8 mouse cellular contexts compared by ENCODE assay signal in the genomic region with DNA sequence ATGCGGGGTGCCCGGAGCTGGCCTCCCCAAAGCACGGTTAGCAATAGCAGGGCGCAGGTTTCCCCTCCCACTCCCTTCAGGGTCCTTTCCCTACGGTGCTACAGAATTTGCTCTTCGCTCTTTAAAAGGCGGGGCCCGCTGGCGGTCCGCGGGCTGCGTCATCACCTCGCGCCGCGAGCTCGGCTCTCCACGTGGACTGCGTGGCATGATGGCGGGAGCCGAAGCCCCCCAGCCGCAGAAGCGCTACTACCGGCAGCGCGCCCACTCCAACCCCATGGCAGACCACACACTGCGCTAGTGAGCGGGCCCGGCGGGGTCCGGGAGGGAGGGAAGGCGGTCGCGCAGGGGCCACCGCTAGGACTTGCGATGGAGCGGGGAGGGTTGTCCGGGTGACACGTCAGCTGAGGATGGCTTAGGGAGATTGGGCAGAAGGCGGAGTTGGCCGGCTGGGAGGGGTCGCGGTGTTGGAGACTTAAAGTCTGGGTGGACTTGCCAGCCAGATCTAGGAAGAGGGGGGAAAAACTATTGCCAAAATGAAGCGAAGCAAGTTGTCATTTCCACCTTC. TPM values are rescaled to one million over a fixed set of nuclear protein-coding genes. Genes with fewer than 3 reads are reported as not detected.
DNase-seq lines count a peak whose midpoint lies in the region; ATAC-seq and TF ChIP-seq lines count a peak whose summit lies in the region.

No protein-coding gene starts in this region.

- no peak for TF ChIP-seq CTCF in cortical plate, adult 2 months (IDR thresholded peaks at IDR 0.05; ENCODE audit: extremely low read depth, insufficient read depth, low read length)

- H3K27ac ChIP-seq in cortical plate, adult 2 months (ENCODE audit: insufficient read depth, low read length), result no peak overlapping the region

- DNase-seq in ZHBTc4 (ENCODE audit: low read depth, low spot score), result peak; percentile 96
- peak; percentile 75 to 76 for DNase-seq in gastrocnemius, adult 8-10 months (ENCODE audit: low spot score in 2 of 2)
- peak; percentile 70 for DNase-seq in hindlimb bud, embryonic 11.5 days (ENCODE audit: extremely low spot score, low read depth, low spot score)
- DNase-seq in left cerebral cortex, adult 8-10 months (ENCODE audit: low spot score in 2 of 2), result peak; percentile 82 to 90
- DNase-seq in right cerebral cortex, adult 18-20 months, result peak; percentile 90
- DNase-seq in urinary bladder, postnatal 10 days (ENCODE audit: low spot score), result peak; percentile 65

- ATAC-seq in megakaryocyte, adult 5-6 weeks (ENCODE audit: poor library complexity, severe bottlenecking), result peak; percentile 90

- peaks cover 1% of the 10 kb centered on the region; the same call in 1 of the 2 replicates for H3K4me1 ChIP-seq in cortical plate, adult 2 months (ENCODE audit: control insufficient read depth, insufficient read depth, low read length)

- no peak for TF ChIP-seq POLR2A in cortical plate, adult 2 months (IDR thresholded peaks at IDR 0.05; ENCODE audit: extremely low read depth, insufficient read depth, low read length)

- peak overlapping the region; percentile 62 for H3K4me3 ChIP-seq in cortical plate, adult 2 months (ENCODE audit: insufficient read depth, low read length)

RNA-seq across cellular contexts. Expression of gene Eef1akmt3, which starts 0.5 kb away (rescaled TPM):
- polyA plus RNA-seq in cortical plate, adult 2 months (2012; rRNA removed), result 0.19 and 0.21 TPM in 2 replicates
- total RNA-seq in gastrocnemius, adult 8-10 months (2022), result not detected
- under 1 TPM in 3 of 4 experiments, not detected in 1; 0.11 to 0.30 (median 0.14) TPM for total RNA-seq in left cerebral cortex, adult 8-10 months (2022)
- not detected in 2 replicates for total RNA-seq in megakaryocyte, adult 5-6 weeks (2015)
- 0.08 TPM in 1 of 2 replicates, not detected in the other for total RNA-seq in megakaryocyte, adult 5-6 weeks (2017)

RNA-seq across cellular contexts. Expression of gene Mettl1, which starts 0.6 kb away (rescaled TPM):
- 14.0 and 14.6 TPM in 2 replicates for polyA plus RNA-seq in cortical plate, adult 2 months (2012; rRNA removed)
- total RNA-seq in gastrocnemius, adult 8-10 months (2022), result 10 to 100 TPM in 1 of 4 experiments, 1 to 10 TPM in 3; 8.6 to 12.4 (median 9.6) TPM
- 10 to 100 TPM; 10.4 to 11.8 (median 11.2) TPM for total RNA-seq in left cerebral cortex, adult 8-10 months (2022)
- total RNA-seq in megakaryocyte, adult 5-6 weeks (2015), result 4.2 and 5.4 TPM in 2 replicates
- 3.5 and 8.9 TPM in 2 replicates for total RNA-seq in megakaryocyte, adult 5-6 weeks (2017)

RNA-seq across cellular contexts. Expression of gene Cyp27b1, which starts 6.2 kb away (rescaled TPM):
- 0.67 and 0.78 TPM in 2 replicates for polyA plus RNA-seq in cortical plate, adult 2 months (2012; rRNA removed)
- total RNA-seq in gastrocnemius, adult 8-10 months (2022), result not detected
- total RNA-seq in left cerebral cortex, adult 8-10 months (2022), result under 1 TPM; 0.30 to 0.46 (median 0.41) TPM
- not detected in 2 replicates for total RNA-seq in megakaryocyte, adult 5-6 weeks (2015)
- not detected in 2 replicates for total RNA-seq in megakaryocyte, adult 5-6 weeks (2017)

RNA-seq across cellular contexts. Expression of gene Tsfm, which starts 11.2 kb away (rescaled TPM):
- 34.6 and 36.2 TPM in 2 replicates for polyA plus RNA-seq in cortical plate, adult 2 months (2012; rRNA removed)
- 10 to 100 TPM; 19.5 to 24.0 (median 21.7) TPM for total RNA-seq in gastrocnemius, adult 8-10 months (2022)
- 10 to 100 TPM; 22.8 to 36.1 (median 30.0) TPM for total RNA-seq in left cerebral cortex, adult 8-10 months (2022)
- 17.4 and 25.7 TPM in 2 replicates for total RNA-seq in megakaryocyte, adult 5-6 weeks (2015)
- 17.1 and 21.0 TPM in 2 replicates for total RNA-seq in megakaryocyte, adult 5-6 weeks (2017)

RNA-seq across cellular contexts. Expression of gene March9, which starts 18.1 kb away (rescaled TPM):
- polyA plus RNA-seq in cortical plate, adult 2 months (2012; rRNA removed), result 11.8 TPM in 2 replicates
- 1 to 10 TPM in 1 of 4 experiments, under 1 TPM in 3; 0.17 to 1.3 (median 0.76) TPM for total RNA-seq in gastrocnemius, adult 8-10 months (2022)
- total RNA-seq in left cerebral cortex, adult 8-10 months (2022), result 10 to 100 TPM; 19.8 to 21.5 (median 21.2) TPM
- 0.04 TPM in 1 of 2 replicates, not detected in the other for total RNA-seq in megakaryocyte, adult 5-6 weeks (2015)
- 0.22 and 0.37 TPM in 2 replicates for total RNA-seq in megakaryocyte, adult 5-6 weeks (2017)
